Mouse (Mus musculus): Measurements from ENCODE around the gene Zfp668. TPM values are rescaled to one million over a fixed set of nuclear protein-coding genes. Genes with fewer than 3 reads are reported as not detected.
"Not testable (repeated sequence)": the region's sequence is repeated elsewhere in the genome, so short reads cannot be mapped to it uniquely, and the experiment has no call there.

Zfp668 gene
- polyA plus RNA-seq, 1 experiment, result 15.3 TPM

GRCm38 (mm10) chr7:127842001-127842718 is 34.5 kb downstream of the Zfp668 start:
- Histone ChIP-seq H3K9ac (ENCODE audit: low read depth, poor library complexity, severe bottlenecking) (peak overlapping the region; percentile 73), H3K27ac (ENCODE audit: insufficient read depth, low read length) (peak overlapping the region; percentile 5; the same call in 1 of the 2 replicates), H3K4me3 (ENCODE audit: low read depth, low read length) (peak overlapping the region; percentile 75), H3K4me1 (ENCODE audit: control insufficient read depth, insufficient read depth, low read length) (no peaks in the 10 kb centered on the region), H3K27me3 (ENCODE audit: control insufficient read depth, insufficient read depth, low read length, poor library complexity, severe bottlenecking) (no peaks in the 10 kb centered on the region), H3K9me3 (replicated peaks; ENCODE audit: control insufficient read depth, insufficient read depth, low read length, poor library complexity, severe bottlenecking) (no peaks in the 10 kb centered on the region), H3K36me3 (ENCODE audit: control insufficient read depth, insufficient read depth, low read length, poor library complexity, severe bottlenecking) (no peaks in the 10 kb centered on the region)
- peak; percentile 55 for TF ChIP-seq POLR2A (IDR thresholded peaks at IDR 0.05; ENCODE audit: insufficient read depth, low read length)
- TF ChIP-seq CTCF (IDR thresholded peaks at IDR 0.05; ENCODE audit: low read depth, low read length), result no peak

- TF ChIP-seq CTCF (IDR thresholded peaks at IDR 0.05; ENCODE audit: low read depth, low read length) (no peak), POLR2A (IDR thresholded peaks at IDR 0.05; ENCODE audit: insufficient read depth, low read length) (no peak), EP300 (IDR thresholded peaks at IDR 0.05; ENCODE audit: insufficient read depth, low read depth, low read length) (0 out of 2 replicates have a peak, but pooled peaks have one; percentile 38)
Observed at GRCm38 (mm10) chr7:127841340-127842000, 35.2 kb downstream of the Zfp668 start.

GRCm38 (mm10) chr7:127840886-127841285 is 35.7 kb downstream of the Zfp668 start:
- Histone ChIP-seq H3K4me1 (ENCODE audit: control insufficient read depth, insufficient read depth, low read length) (no peaks in the 10 kb centered on the region), H3K4me3 (ENCODE audit: low read depth, low read length) (peak overlapping the region; percentile 63), H3K27me3 (ENCODE audit: control insufficient read depth, insufficient read depth, low read length, poor library complexity, severe bottlenecking) (no peaks in the 10 kb centered on the region), H3K9ac (ENCODE audit: low read depth, poor library complexity, severe bottlenecking) (peak overlapping the region; percentile 73), H3K36me3 (ENCODE audit: control insufficient read depth, insufficient read depth, low read length, poor library complexity, severe bottlenecking) (no peaks in the 10 kb centered on the region), H3K27ac (ENCODE audit: insufficient read depth, low read length) (peak overlapping the region; percentile 6; the same call in 1 of the 2 replicates), H3K9me3 (replicated peaks; ENCODE audit: control insufficient read depth, insufficient read depth, low read length, poor library complexity, severe bottlenecking) (no peaks in the 10 kb centered on the region)
- TF ChIP-seq EP300 (IDR thresholded peaks at IDR 0.05; ENCODE audit: insufficient read depth, low read depth, low read length) (no peak), CTCF (IDR thresholded peaks at IDR 0.05; ENCODE audit: low read depth, low read length) (no peak), POLR2A (IDR thresholded peaks at IDR 0.05; ENCODE audit: insufficient read depth, low read length) (no peak)

More at GRCm38 (mm10) chr7:127841340-127842000, 35.2 kb downstream of the Zfp668 start:
- Histone ChIP-seq H3K36me3 (ENCODE audit: control insufficient read depth, insufficient read depth, low read length, poor library complexity, severe bottlenecking) (no peaks in the 10 kb centered on the region), H3K27me3 (ENCODE audit: control insufficient read depth, insufficient read depth, low read length, poor library complexity, severe bottlenecking) (no peaks in the 10 kb centered on the region), H3K9me3 (replicated peaks; ENCODE audit: control insufficient read depth, insufficient read depth, low read length, poor library complexity, severe bottlenecking) (no peaks in the 10 kb centered on the region), H3K27ac (ENCODE audit: insufficient read depth, low read length) (peak overlapping the region; percentile 6), H3K4me3 (ENCODE audit: low read depth, low read length) (peak overlapping the region; percentile 75), H3K4me1 (ENCODE audit: control insufficient read depth, insufficient read depth, low read length) (no peaks in the 10 kb centered on the region), H3K9ac (ENCODE audit: low read depth, poor library complexity, severe bottlenecking) (peak overlapping the region; percentile 73)

- H3K27me3 ChIP-seq (ENCODE audit: control insufficient read depth, insufficient read depth, low read length, poor library complexity, severe bottlenecking); H3K4me1 ChIP-seq (ENCODE audit: control insufficient read depth, insufficient read depth, low read length); H3K27ac ChIP-seq (ENCODE audit: insufficient read depth, low read length); H3K9ac ChIP-seq (ENCODE audit: low read depth, poor library complexity, severe bottlenecking); H3K9me3 ChIP-seq (replicated peaks; ENCODE audit: control insufficient read depth, insufficient read depth, low read length, poor library complexity, severe bottlenecking); H3K4me3 ChIP-seq (ENCODE audit: low read depth, low read length); H3K36me3 ChIP-seq (ENCODE audit: control insufficient read depth, insufficient read depth, low read length, poor library complexity, severe bottlenecking): not testable (repeated sequence)
Observed at GRCm38 (mm10) chr7:127840031-127840430, 36.6 kb downstream of the Zfp668 start.

- H3K9ac ChIP-seq (ENCODE audit: low read depth, poor library complexity, severe bottlenecking); H3K4me1 ChIP-seq (ENCODE audit: control insufficient read depth, insufficient read depth, low read length); H3K9me3 ChIP-seq (replicated peaks; ENCODE audit: control insufficient read depth, insufficient read depth, low read length, poor library complexity, severe bottlenecking); H3K27ac ChIP-seq (ENCODE audit: insufficient read depth, low read length); H3K36me3 ChIP-seq (ENCODE audit: control insufficient read depth, insufficient read depth, low read length, poor library complexity, severe bottlenecking); H3K27me3 ChIP-seq (ENCODE audit: control insufficient read depth, insufficient read depth, low read length, poor library complexity, severe bottlenecking); H3K4me3 ChIP-seq (ENCODE audit: low read depth, low read length): not testable (repeated sequence)
Observed at GRCm38 (mm10) chr7:127837878-127838277, 38.8 kb downstream of the Zfp668 start.

GRCm38 (mm10) chr7:127837473-127837872 is 39.2 kb downstream of the Zfp668 start:
- no peaks in the 10 kb centered on the region for H3K9me3 ChIP-seq (replicated peaks; ENCODE audit: control insufficient read depth, insufficient read depth, low read length, poor library complexity, severe bottlenecking)
- no peak overlapping the region for H3K4me3 ChIP-seq (ENCODE audit: low read depth, low read length)
- no peaks in the 10 kb centered on the region for H3K36me3 ChIP-seq (ENCODE audit: control insufficient read depth, insufficient read depth, low read length, poor library complexity, severe bottlenecking)
- H3K27ac ChIP-seq (ENCODE audit: insufficient read depth, low read length), result no peak overlapping the region
- no peak overlapping the region for H3K9ac ChIP-seq (ENCODE audit: low read depth, poor library complexity, severe bottlenecking)
- H3K27me3 ChIP-seq (ENCODE audit: control insufficient read depth, insufficient read depth, low read length, poor library complexity, severe bottlenecking), result no peaks in the 10 kb centered on the region
- TF ChIP-seq CTCF (IDR thresholded peaks at IDR 0.05; ENCODE audit: low read depth, low read length) (no peak), EP300 (IDR thresholded peaks at IDR 0.05; ENCODE audit: insufficient read depth, low read depth, low read length) (no peak)
- no peaks in the 10 kb centered on the region for H3K4me1 ChIP-seq (ENCODE audit: control insufficient read depth, insufficient read depth, low read length)

All from ES-Bruce4 (cell line).